Mouse (Mus musculus) embryonic fibroblast, embryonic 13.5 days (primary cell): Measurements from ENCODE around the gene Sco2. TPM values are rescaled to one million over a fixed set of nuclear protein-coding genes. Genes with fewer than 3 reads are reported as not detected.

Experiments
- H3K27ac ChIP-seq: 2 replicates; pipeline ENCODE4 v1.5.1; 2012; ENCODE audit warnings: low read length, control low read depth, inconsistent platforms; ENCODE audit not compliant: insufficient read depth
- H3K4me1 ChIP-seq: 2 replicates; pipeline ENCODE4 v1.6.1; 2011; ENCODE audit warnings: low read length; ENCODE audit not compliant: control insufficient read depth, insufficient read depth
- H3K4me3 ChIP-seq: 2 replicates; pipeline ENCODE4 v1.5.1; 2011; ENCODE audit warnings: mild to moderate bottlenecking, control low read depth, low read length; ENCODE audit not compliant: insufficient read depth
- CTCF ChIP-seq: IDR thresholded peaks from 2 replicates; pipeline ENCODE4 v1.5.1; 2011; ENCODE audit warnings: mild to moderate bottlenecking, control low read depth, low read length, moderate library complexity, borderline replicate concordance; ENCODE audit not compliant: insufficient read depth
- POLR2A ChIP-seq: IDR thresholded peaks from 2 replicates; pipeline ENCODE4 v1.6.1; 2011; ENCODE audit warnings: low read depth, mild to moderate bottlenecking, control low read depth, low read length, moderate library complexity
- polyA plus RNA-seq: library from polyadenylated mRNA; stranded (reverse); fragments of >200 nt; gene quantifications from 2 replicates; pipeline ENCODE4 v1.2.4, GENCODE M21; 2011; ENCODE audit warnings: low read depth; ENCODE audit not compliant: missing spikeins, insufficient read length

Sco2 gene
- polyA plus RNA-seq, 1 experiment: 13.8 TPM

- Histone ChIP-seq H3K27ac (no peak overlapping the region), H3K4me3 (no peak overlapping the region)
- TF ChIP-seq POLR2A (no peak), CTCF (no peak)
These were observed 34.0 kb downstream of the Sco2 start for GRCm38 (mm10) chr15:89339696-89340095.

GRCm38 (mm10) chr15:89336422-89336821 is 37.2 kb downstream of the Sco2 start:
- Histone ChIP-seq H3K4me1 (no peaks in the 10 kb centered on the region), H3K4me3 (no peak overlapping the region), H3K27ac (no peak overlapping the region)
- no peak for TF ChIP-seq CTCF
- TF ChIP-seq POLR2A: no peak

More at GRCm38 (mm10) chr15:89339696-89340095, 34.0 kb downstream of the Sco2 start:
- no peaks in the 10 kb centered on the region for H3K4me1 ChIP-seq

- no peak overlapping the region for H3K4me3 ChIP-seq
- H3K27ac ChIP-seq: no peak overlapping the region
- no peaks in the 10 kb centered on the region for H3K4me1 ChIP-seq
- no peak for TF ChIP-seq CTCF
These were observed 38.7 kb downstream of the Sco2 start for GRCm38 (mm10) chr15:89334774-89335537.

GRCm38 (mm10) chr15:89334271-89334670 is 39.4 kb downstream of the Sco2 start, which contains the start of gene Miox:
TSS of gene Miox (plus strand) at chr15:89334398.
- Histone ChIP-seq H3K4me3 (no peak within 1 kb of the TSS), H3K27ac (no peak within 1 kb of the TSS), H3K4me1 (no peaks in the 10 kb centered on the region)
- TF ChIP-seq POLR2A: no peak
- no peak for TF ChIP-seq CTCF

GRCm38 (mm10) chr15:89326441-89326840 is 47.2 kb downstream of the Sco2 start:
- Histone ChIP-seq H3K4me1 (no peaks in the 10 kb centered on the region), H3K4me3 (no peak overlapping the region), H3K27ac (no peak overlapping the region)
- no peak for TF ChIP-seq CTCF
- no peak for TF ChIP-seq POLR2A

GRCm38 (mm10) chr15:89323656-89324055 is 50.0 kb downstream of the Sco2 start:
- Histone ChIP-seq H3K4me1 (no peaks in the 10 kb centered on the region), H3K27ac (no peak overlapping the region), H3K4me3 (peak overlapping the region; percentile 26)
- TF ChIP-seq CTCF (no peak), POLR2A (no peak)

GRCm38 (mm10) chr15:89322670-89323522 is 50.8 kb downstream of the Sco2 start, which contains the start of gene Adm2:
TSS of gene Adm2 (plus strand) at chr15:89322720.
- Histone ChIP-seq H3K4me3 (peak within 1 kb of the TSS; percentile 26), H3K27ac (no peak within 1 kb of the TSS), H3K4me1 (no peaks in the 10 kb centered on the region)
- TF ChIP-seq POLR2A (peak; percentile 38), CTCF (no peak)

Other genes with a start within 250 kb of the Sco2 start
- gene Hdac10, start 245.1 kb downstream of the Sco2 start, polyA plus RNA-seq: 6.4 and 7.2 TPM in 2 replicates
- gene Mapk12, start 233.1 kb downstream of the Sco2 start, polyA plus RNA-seq: 10.1 and 16.4 TPM in 2 replicates
- gene Mapk11, start 224.2 kb downstream of the Sco2 start, polyA plus RNA-seq: 7.3 and 10.8 TPM in 2 replicates
- 194 and 237 TPM in 2 replicates for gene Plxnb2, start 193.1 kb downstream of the Sco2 start, polyA plus RNA-seq
- 3.1 and 4.2 TPM in 2 replicates for gene Dennd6b, start 177.3 kb downstream of the Sco2 start, polyA plus RNA-seq
- 32.4 and 43.1 TPM in 2 replicates for gene Ppp6r2, start 162.3 kb downstream of the Sco2 start, polyA plus RNA-seq
- gene Sbf1, start 58.5 kb downstream of the Sco2 start, polyA plus RNA-seq: 75.9 and 95.7 TPM in 2 replicates
- 7.7 and 8.4 TPM in 2 replicates for gene Adm2, start 51.1 kb downstream of the Sco2 start, polyA plus RNA-seq
- gene Miox, start 39.4 kb downstream of the Sco2 start, polyA plus RNA-seq: not detected in 2 replicates
- 82.5 and 83.0 TPM in 2 replicates for gene Lmf2, start 18.2 kb downstream of the Sco2 start, polyA plus RNA-seq
- gene Ncaph2, start 18.1 kb downstream of the Sco2 start, polyA plus RNA-seq: 58.9 and 94.2 TPM in 2 replicates
- gene Tymp, start 3.2 kb upstream of the Sco2 start, polyA plus RNA-seq: not detected in 2 replicates
- gene Odf3b, start 5.4 kb upstream of the Sco2 start, polyA plus RNA-seq: not detected in 2 replicates
- not detected in 2 replicates for gene Klhdc7b, start 11.1 kb upstream of the Sco2 start, polyA plus RNA-seq
- gene Syce3, start 36.7 kb upstream of the Sco2 start, polyA plus RNA-seq: not detected in 2 replicates
- gene Cpt1b, start 52.0 kb upstream of the Sco2 start, polyA plus RNA-seq: 2.2 TPM in 1 of 2 replicates, not detected in the other
- gene C730034F03Rik, start 55.7 kb upstream of the Sco2 start, polyA plus RNA-seq: 1.3 and 1.4 TPM in 2 replicates
- 1.6 TPM in 1 of 2 replicates, not detected in the other for gene Gm44502, start 55.9 kb upstream of the Sco2 start, polyA plus RNA-seq
- gene Chkb, start 56.1 kb upstream of the Sco2 start, polyA plus RNA-seq: 29.4 and 33.1 TPM in 2 replicates
- 0.49 TPM in 1 of 2 replicates, not detected in the other for gene Mapk8ip2, start 80.1 kb upstream of the Sco2 start, polyA plus RNA-seq
- gene Arsa, start 103.6 kb upstream of the Sco2 start, polyA plus RNA-seq: 41.6 and 42.5 TPM in 2 replicates
- 2.3 and 2.7 TPM in 2 replicates for gene Shank3, start 125.8 kb upstream of the Sco2 start, polyA plus RNA-seq
- gene Acr, start 194.5 kb upstream of the Sco2 start, polyA plus RNA-seq: not detected in 2 replicates
- 15.2 and 26.9 TPM in 2 replicates for gene Rabl2, start 218.1 kb upstream of the Sco2 start, polyA plus RNA-seq